Mouse (Mus musculus): ENCODE results near the gene Slc26a5.

Gene Slc26a5

GRCm38 (mm10) chr5:21804837-21805236, 60.6 kb downstream of the Slc26a5 start:
- no peak for DNase-seq (ENCODE audit: low spot score in 2 of 2)

- DNase-seq (ENCODE audit: low spot score in 2 of 2) = no peak
These were observed 61.7 kb downstream of the Slc26a5 start for GRCm38 (mm10) chr5:21803691-21804188.

- DNase-seq (ENCODE audit: low spot score in 2 of 2) = no peak
These were observed 62.5 kb downstream of the Slc26a5 start for GRCm38 (mm10) chr5:21802907-21803306.

GRCm38 (mm10) chr5:21792166-21792565, 73.2 kb downstream of the Slc26a5 start:
- DNase-seq (ENCODE audit: low spot score in 2 of 2) = no peak

- DNase-seq (ENCODE audit: low spot score in 2 of 2) = no peak
These were observed 76.3 kb downstream of the Slc26a5 start for GRCm38 (mm10) chr5:21789061-21789460.

- no peak for DNase-seq (ENCODE audit: low spot score in 2 of 2)
These were observed 78.0 kb downstream of the Slc26a5 start for GRCm38 (mm10) chr5:21787186-21788105.

- DNase-seq (ENCODE audit: low spot score in 2 of 2) = peak; percentile 87 to 92
These were observed 78.9 kb downstream of the Slc26a5 start for GRCm38 (mm10) chr5:21786258-21787185.

GRCm38 (mm10) chr5:21785776-21786175, 79.6 kb downstream of the Slc26a5 start:
- DNase-seq (ENCODE audit: low spot score in 2 of 2) = no peak

- peak; percentile 83 to 85 for DNase-seq (ENCODE audit: low spot score in 2 of 2)
These were observed 80.4 kb downstream of the Slc26a5 start, which contains the start of the genes Dnajc2 and Psmc2 for GRCm38 (mm10) chr5:21785053-21785452. Gene Dnajc2, minus strand, starts transcription at chr5:21785251. Gene Psmc2, plus strand, starts transcription at chr5:21785283.

- peak; percentile 52 to 65 for DNase-seq (ENCODE audit: low spot score in 2 of 2)
These were observed 81.0 kb downstream of the Slc26a5 start for GRCm38 (mm10) chr5:21784161-21785052.

GRCm38 (mm10) chr5:21776491-21776890, 88.9 kb downstream of the Slc26a5 start:
- DNase-seq (ENCODE audit: low spot score in 2 of 2) = no peak

GRCm38 (mm10) chr5:21769841-21770240, 95.6 kb downstream of the Slc26a5 start:
- no peak for DNase-seq (ENCODE audit: low spot score in 2 of 2)

GRCm38 (mm10) chr5:21768506-21768905, 96.9 kb downstream of the Slc26a5 start:
- no peak for DNase-seq (ENCODE audit: low spot score in 2 of 2)

All from thymus, postnatal 10 days (tissue).